Mouse (Mus musculus) hematopoietic stem cell, adult 5-6 weeks (primary cell): ENCODE data around the gene Rab15. TPM values are rescaled to one million over a fixed set of nuclear protein-coding genes. Genes with fewer than 3 reads are reported as not detected.
A peak's percentile ranks its signal among the peaks of the same experiment; 100 is the strongest.

Source experiments
- ATAC-seq, 2 experiments: fragments of 125-278 bp in 1 of 2; replicated peaks in 1 of 2; 2 replicates each; pipeline ENCODE4 v1.8.0; 2016 to 2017; ENCODE audit warnings: inconsistent platforms in 2 of 2, mild to moderate bottlenecking in 2 of 2, moderate number of reproducible peaks in 2 of 2, low read depth in 1 of 2, moderate TSS enrichment in 1 of 2; ENCODE audit not compliant: low FRiP score in 2 of 2, poor library complexity in 2 of 2, severe bottlenecking in 2 of 2, insufficient read depth in 1 of 2, low TSS enrichment in 1 of 2
- total RNA-seq: library from RNA; stranded (forward); fragments of 172-1452, 232-1000 nt; gene quantifications from 2 replicates; pipeline ENCODE4 v1.2.3, GENCODE M21; 2017

Rab15 gene
- total RNA-seq, 1 experiment from 2014 or later = not detected

DNA sequence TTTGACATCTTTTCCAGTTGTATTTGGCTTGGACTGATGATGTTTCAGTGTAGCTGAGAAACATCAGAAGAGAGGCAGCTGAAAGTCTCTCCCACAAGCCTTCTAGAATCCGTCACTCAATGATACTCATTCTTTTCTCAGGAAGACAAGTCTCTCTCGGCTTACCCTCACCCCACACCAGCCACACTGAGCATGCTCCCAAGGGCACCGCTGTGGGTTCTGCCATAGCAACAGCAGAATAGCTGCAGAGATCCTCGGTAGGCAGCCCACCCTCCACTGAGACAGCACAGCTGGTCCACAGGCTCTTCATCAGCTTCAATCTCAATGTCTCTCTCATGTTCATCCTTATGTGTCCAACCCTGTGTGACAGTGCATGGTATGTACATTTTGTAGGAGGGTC is 2.6 kb upstream of the Rab15 start:
- ATAC-seq = no peak

DNA sequence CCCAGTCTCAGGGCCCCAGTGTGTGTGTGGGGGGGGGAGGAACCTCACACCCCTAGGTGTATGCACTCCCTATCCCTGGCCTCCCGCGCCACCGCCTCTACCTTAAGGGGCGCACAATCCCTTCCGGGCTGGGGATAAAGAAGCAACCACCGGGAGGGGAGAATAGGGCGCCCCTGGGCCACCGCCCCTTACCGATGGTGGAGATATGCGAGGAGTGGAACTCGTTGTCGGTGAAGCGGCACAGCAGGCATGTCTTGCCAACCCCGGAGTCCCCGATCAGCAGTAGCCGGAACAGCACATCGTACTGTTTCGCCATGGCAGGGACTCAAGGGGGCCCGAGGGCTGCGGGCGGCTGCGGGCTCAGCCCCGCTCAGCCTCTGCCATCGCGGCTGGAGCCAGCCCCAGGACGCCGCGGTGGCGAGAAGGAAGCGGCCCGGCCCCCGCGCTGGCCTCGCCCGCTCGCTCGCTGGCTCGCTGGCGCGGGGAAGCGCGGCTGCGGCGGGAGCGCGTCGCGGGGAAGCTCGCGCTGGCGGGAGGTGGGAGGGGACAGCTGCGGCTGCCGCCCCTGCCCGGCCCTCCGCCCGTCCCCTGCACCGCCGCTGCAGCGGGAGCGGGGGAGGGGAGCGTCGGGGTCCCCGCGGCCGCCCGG is 582 bp downstream of the Rab15 start:
- ATAC-seq = peak; percentile 15 to 40; a peak in 2 of 4 replicates

DNA sequence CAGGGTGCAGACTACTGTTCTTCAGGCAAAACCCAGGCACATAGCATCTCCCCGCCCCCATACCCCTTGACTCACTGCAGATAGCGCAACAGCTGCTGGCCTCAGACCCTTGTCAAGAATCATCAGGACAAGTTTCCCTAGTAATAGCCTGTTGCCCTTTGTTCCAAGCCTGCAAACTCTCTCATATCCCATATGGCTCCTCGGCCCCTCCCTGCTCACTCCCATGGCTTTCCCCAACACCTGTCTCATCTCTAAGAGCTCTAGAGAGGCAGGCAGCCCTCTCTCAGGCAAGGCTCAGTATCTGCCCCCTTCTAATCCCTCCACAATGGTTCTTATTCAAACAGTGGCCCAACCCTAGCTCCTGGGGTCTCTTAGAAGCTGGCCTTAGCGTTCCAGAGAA is 2.1 kb downstream of the Rab15 start:
- no peak for ATAC-seq

DNA sequence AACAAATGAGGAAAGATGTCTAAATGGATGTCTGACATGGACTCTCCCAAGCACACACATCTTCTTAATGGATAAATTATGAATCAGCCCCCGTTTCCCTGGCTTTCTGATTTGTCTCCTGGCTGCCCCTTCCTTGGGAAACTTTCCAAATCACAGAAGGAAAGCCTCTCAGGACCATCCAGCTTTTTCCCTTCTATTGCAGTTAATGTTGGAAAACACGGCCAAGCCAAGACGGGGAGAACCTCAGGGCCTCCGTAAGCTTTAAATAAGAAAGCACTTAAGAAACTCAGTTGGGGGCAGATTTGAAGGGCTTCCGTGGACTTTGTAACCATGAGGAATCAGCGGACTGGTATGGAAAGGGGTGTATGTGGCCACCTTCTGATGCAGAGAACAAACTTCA is 2.9 kb downstream of the Rab15 start:
- no peak for ATAC-seq

DNA sequence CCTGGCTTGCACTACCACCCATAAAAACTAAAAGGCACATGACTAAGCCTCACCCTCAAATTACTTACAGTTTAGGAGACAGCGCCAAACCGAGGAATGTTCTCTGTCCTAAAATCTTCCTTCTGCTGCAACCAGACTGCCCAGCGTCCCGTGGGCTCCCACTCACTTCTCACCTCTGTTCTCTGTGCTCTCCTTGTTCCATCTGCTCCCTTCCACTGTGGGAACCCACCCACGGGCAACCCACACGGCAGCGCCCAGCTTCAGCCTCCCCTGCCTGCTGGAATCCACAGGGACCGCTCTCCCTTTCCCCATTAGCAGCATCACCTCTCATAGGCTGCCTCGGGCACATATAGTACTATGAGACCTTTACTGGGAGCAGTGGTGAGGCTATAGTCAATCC is 3.8 kb downstream of the Rab15 start:
- no peak for ATAC-seq

DNA sequence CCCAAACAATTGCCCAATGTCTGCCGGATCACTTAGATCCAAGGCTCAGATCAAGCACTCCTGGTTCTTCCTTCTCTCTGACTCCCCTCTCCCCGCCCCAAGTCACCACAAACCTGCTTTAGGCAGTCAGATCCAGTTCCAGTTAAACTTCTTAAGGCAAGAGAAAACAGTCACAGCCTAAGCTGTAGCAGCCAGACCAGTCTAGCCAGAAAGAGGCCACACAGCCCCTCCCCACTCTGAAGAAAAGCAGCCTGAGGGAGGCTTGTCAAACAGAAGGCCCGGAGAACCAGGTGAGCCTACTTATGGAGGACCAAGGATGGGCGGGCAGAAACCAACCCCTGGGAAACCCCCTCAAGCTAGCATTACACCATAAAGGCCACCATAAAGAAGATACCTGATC is 4.6 kb downstream of the Rab15 start:
- ATAC-seq = no peak

DNA sequence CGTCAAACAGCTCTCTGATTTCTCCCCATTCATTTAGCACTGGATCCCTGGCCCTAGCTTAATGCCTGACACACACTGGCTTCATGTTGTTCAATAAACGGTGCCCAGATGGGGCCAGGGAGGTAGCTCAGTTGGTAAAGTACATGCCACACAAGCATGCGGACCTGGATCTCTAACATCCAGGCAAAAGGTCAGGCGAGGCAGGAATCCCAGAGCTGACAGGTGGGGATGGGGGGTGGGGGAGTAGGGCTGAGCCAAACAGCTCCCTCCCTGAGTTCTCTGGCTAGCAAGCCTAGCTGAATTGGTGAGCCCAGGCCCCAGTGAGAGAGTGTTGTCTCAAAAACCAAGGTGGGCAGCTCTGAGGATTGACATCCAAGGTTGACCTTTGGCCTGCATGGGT is 5.5 kb downstream of the Rab15 start:
- no peak for ATAC-seq

DNA sequence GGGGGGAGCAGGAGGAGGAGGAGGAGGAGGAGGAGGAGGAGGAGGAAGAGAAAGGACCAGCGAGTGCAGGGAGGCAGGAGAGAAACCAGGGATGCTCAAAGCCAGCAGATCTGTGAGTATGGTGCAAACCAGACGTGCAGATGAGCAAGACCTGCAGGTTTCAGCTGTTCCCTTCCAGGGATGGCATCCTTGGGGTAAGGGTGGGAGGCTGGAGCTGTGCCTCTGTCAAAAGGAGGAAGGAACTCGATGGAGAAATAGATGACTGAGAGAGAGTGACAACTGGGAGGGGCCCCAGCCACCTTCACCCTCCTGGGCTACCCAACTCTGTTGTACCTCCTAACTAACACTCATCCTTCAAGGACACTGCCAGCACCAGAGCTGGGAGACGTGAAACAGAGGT is 6.0 kb downstream of the Rab15 start:
- ATAC-seq = peak; percentile 29 to 51; a peak in 2 of 4 replicates

DNA sequence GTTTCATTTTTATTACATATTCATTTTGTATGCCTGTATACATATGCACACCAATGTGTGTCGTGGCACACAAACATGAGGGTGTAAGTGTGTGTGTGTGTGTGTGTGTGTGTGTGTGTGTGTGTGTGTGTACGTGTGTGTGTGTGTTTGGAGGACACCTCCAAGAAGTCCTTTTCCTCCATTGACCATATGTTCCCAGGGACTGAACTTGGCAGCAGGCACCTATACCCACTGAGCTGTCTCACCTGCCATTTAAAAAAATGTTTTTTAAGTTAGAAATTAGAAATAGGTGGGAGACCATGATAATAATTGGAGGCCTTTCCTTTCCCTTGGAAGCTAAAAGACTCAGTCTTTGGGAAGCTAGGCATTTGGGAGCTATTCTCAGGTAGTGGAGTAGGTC is 8.6 kb downstream of the Rab15 start:
- ATAC-seq = no peak

DNA sequence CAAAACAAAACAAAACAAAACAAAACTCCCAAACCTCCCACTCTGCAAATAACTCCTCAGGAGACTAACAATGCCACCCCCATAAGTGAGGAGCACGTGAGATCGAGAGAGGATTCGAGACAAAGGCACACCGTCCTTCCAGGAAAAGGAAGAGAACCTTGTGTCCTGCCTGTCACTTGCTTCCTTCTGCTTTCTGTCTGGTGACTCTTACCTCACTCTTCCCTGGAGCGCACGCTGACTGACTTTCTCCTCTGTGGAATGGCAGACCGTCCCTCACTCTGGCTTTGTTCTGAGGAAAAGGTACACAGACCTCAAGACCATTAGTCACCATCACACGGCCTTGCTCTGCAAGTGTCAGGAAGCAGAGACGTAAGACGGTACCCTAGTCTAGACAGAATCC is 9.2 kb downstream of the Rab15 start:
- ATAC-seq = peak in 1 of 2 experiments; percentile 18; a peak in 2 of 4 replicates

DNA sequence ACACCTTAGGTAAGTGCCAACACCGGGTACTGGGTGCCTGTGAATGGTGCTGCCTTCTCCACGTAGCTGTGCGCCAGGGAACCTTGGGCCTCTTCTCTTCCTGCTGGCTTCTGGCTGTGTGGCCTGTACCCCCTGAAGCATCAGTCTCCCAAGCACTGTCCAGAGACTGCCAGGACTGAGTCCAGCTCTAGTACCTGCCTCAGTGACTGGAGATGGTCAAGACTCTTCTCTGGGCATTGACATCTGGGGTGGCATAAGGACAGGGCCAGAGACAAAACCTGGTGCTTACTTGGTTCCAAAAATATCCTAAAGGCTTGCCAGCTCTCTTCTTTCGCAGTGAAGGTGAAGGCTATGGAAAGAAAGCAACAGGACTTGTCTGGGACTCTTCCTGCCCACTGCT is 11.7 kb downstream of the Rab15 start:
- ATAC-seq = no peak

DNA sequence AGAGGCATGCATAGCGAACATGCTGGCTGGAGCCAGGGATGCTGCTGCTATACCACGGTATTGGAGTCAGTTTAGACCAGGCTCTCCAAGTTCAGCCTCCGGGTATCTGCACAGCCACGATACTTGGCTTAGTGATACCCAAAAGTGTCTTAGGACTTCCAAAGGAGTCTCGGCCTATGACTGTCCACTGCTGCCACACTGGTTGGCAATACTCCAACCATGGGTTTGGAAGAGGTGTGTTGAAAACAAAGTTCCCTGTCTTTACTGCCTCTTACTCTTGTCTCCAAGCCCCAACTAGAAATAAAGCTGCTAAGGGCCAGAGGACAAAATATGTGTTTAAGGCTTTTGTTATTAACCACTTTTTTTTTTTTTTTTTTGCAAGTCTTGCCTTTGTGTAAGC is 12.2 kb downstream of the Rab15 start:
- ATAC-seq = no peak

DNA sequence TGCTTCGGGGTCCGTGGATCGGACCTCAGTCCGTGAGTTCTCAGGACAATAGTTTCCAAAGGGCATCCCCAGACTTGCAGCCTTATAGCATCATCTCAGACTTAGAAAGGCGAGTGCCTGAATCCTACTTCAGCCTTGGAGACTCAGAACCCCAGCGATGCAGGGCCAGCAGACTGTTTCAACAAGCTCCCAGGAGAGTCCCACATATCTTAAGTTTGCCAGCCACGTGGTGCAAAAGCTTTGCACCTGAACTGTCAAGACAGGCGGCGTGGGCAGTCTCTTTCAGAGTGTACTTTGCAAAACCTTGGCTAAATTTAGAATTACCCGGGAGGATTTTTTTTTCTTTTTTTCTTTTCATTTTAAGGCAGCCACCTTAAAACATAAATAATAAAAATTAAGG is 14.9 kb downstream of the Rab15 start:
- no peak for ATAC-seq

DNA sequence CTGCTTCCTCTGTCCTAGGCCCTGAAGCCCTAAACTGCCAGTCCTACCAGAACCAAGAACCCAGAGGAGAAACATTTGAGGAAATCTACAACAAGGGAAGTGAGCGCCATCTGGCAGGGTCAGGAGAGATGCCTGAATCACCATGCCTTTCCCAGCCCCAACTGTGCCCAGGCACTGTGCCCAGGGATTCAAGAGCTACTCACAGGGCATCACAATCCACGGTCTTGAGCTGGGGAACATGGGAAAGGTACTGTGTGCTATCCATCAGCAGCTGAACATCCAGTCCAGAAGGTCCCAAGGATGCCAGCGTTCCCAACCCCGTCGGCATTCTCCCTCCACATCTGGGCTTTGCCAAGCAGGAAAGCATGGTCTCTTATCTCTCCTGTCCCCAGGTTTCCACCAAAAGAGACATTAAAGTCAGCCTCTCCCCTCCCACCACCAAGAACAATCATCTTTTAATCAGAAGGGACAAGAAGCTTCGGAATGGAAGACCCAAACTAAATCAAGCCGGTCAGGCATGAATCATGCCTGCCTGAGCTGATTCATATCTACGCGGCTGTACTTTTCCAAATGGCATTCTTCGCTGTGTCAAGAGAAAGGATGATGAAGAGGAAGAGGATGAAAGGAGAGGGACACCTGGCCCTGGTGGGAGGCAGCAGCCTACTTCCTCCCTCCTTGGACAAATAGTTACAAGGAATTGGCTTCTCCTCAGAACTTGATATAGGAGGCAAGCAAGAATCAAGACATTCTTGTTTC is 17.5 kb downstream of the Rab15 start:
- no peak for ATAC-seq

DNA sequence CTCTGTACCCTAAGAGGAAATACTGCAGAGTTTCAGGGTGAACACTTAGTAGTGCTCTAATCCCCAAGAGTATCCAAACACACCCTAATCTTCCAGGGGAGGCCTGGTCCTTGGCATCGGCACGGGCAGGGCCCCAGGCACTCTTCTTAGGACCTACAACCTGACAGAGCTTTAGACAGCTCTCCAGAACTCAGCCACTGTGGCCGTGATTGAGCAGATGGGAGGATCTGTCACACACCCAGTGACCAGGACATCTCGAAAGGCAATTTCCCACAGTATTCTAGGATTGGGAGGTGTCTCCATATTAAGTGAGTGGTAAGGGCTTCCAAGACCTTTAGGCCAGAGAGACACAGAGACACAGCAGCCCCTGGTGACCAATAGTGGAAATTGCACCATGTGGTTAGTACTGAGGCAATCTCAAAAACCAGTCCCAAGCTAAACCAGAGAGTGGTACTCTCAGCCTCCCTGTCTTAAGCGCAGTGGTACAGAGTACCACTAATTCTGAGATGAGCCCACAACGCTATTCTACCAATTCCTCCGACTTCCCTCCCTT is 18.9 kb downstream of the Rab15 start:
- ATAC-seq = peak; percentile 63 to 76; a peak in 3 of 4 replicates

DNA sequence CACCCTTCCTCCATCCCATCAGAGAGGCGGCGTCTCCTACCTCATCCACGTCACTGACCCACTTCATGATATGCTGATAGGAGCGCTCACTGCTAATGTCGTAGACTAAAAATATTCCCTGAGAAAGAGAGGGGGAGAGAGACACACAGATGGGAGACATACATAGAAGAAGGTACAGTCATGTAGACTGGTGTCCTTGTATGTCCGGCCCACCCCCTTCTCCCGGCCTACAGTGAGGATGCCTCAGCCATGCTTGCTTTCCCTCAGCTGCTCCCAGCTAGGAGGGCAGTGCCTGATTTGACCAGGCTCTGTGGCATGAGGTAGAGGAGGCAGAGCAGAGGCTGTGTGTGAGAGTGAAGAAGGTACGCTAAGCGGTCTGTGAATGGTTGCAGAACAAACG is 19.7 kb downstream of the Rab15 start:
- ATAC-seq = no peak

DNA sequence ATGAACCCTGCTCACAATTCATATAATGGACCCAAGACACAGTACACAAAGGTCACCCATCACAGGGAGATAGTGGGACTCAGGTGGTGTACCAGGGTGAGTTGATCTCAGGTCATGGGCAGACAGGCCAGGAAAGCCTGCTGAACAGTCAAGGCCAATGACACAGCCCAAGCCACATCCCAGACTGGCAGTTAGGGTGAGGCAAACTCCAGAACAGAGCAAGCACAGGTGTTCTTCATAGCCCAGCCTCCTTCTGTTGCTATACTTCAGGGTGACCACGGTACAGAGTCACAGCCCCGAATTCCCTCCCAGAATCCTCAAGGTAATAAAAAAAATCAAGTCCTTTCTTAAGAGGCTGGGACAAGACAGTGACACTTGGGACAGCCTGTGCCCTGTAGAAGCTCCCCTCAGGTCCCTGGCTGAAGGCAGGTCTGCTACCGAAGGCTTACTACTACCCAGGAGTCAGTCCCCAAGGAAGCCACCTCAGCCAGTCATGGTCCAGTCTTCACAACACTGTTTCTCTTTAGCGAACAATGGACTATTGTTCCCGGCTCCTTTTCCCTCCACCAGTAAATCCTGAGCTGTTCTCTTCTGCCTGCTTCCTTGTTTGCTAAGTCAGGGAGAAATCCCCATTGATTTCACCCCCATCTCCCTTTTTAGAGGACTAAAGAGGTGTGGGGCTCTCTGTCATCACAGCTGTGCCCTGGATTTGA is 24.5 kb downstream of the Rab15 start:
- ATAC-seq = no peak

DNA sequence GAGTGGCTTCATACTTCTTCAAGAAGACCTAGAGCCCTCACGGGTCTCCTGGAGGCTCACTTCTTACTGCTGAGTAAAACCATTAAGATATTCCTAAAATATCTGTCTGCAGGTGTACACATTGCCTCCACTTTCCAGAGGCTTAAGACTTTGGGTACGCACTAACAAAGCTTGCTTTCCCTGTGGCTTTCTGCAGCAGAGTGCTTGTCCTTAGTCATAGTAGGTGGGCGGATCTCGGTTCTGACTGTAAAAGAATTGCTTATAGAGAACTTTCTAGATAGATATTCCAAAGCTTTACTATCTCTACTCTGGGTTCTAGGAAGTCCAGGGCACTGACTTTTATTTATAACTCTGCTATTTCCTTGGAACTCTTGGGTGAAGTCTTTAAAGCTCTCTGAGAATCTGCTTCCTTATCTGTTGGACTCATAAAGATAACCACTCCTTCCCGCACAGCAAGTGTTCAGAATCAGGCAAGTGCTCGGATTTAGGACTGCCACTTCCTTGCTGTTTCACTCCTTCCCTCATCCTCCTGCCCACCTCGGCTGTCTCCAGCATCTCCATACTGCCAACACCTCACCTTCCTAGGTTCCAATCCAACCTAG is 25.7 kb downstream of the Rab15 start:
- ATAC-seq = no peak
